Mouse (Mus musculus): ENCODE data around the gene Ryr2.

DNA sequence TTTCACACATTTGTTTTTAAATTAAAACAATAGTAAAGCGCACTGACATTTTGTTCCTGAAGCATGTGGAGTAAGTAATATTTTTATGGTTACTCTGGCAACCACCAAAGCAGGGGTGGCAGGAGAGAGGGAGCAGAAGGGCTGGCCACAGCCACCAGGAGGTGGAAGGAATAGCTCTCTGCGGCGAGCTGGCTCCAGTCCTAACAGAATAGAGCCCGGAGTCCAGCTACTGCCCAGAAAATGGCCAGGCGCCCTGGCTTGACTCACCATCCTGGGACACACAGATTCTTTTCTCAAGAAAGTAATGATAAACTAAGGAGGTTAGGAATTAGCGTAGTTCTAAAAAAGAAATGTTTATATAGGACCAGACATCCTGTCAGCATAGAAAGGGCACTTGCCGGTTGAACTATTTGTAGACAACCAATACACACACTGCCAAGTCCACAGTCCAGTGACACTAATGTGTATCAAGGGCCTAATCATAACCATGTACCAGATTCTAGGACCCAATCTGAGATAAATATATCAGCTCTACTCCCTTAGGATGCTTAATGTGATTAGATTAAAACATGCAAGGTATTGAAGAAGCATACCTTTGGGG lies 18.3 kb upstream of the Ryr2 start:
- TF ChIP-seq POLR2A (IDR thresholded peaks at IDR 0.05; ENCODE audit: insufficient read depth, low read depth, low read length) (no peak), CTCF (IDR thresholded peaks at IDR 0.05) (peak; percentile 53)
